Mouse (Mus musculus): ENCODE results near the gene Grm8.

The Grm8 gene

DNA sequence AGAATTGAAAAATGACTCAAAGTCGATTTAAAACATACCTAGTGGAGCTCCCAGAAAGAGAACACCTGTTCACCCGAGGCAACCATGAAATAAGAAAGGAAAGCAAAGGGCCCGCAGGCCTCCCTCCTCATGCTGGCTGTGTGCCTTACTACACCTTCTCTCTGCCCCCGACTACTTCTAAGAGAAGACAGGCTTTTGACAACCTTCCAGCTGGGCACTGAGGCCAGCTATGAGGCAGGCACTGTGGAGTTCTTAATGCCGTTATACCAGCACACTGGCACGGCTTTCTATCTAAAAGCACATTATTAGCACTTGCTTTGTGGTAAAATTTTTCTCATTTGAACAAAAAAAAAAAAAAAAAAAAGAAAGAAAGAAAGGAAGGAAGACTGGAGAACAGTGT, 589.5 kb downstream of the Grm8 start:
- no peak for DNase-seq

- DNase-seq, result no peak
Observed at GRCm38 (mm10) chr6:27517620-27518019, 617.4 kb downstream of the Grm8 start.

DNA sequence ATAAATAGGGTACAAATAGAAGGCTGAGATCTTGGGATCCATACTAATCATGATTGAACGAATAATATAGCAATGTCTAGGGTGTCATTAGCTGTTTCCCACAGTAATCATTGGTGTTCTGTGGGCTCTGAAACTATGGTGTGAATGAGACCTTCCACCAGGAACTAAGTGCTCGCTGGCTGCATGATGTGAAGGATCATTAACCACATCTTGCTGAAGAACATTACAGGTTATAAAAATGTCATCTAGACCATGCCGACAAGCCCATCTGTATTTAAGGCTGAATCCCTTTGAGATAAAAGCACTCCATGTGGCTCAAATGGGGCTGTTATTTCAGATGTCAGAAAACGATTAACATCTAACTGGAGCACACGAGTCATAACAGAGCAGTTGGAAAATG, 674.0 kb downstream of the Grm8 start:
- no peak for DNase-seq

DNA sequence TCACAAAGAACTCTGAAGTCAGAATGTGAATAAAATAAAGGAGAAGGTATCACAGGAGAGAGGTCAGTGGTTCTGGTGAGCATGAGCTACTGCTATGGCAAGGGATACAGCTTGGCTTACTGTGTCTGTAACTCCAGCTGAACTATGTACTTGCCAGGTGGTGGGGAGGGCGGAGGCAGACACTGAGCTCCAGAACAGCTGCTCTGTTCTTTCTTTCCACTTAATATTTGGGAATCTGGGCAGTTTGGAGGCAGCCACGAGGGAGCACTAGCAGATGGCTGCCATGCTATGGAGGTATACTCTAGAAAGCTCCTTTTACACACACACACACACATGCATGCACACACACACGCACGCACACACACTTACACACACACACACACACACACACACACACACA, 726.5 kb downstream of the Grm8 start:
- DNase-seq, result no peak

GRCm38 (mm10) chr6:27372416-27372815, 762.6 kb downstream of the Grm8 start:
- DNase-seq, result no peak

DNA sequence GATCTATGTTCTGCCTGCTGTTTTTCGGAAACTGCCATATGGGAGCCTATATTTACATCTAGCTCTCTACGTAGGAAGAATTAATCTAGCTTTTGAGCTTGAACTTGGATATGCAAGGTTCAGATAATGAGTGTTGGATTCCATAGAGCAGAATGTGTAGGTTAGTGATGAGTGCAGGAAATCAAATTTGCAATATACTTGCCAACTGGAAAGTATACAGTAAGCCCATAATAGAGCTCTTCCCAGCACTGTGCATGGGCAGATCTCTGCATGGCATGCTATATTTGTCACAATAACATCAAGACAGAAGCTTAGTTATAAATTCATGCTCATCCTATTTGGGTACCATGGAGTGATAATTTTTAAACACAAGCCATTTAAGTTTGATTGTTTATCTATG, 763.9 kb downstream of the Grm8 start:
- no peak for DNase-seq

DNA sequence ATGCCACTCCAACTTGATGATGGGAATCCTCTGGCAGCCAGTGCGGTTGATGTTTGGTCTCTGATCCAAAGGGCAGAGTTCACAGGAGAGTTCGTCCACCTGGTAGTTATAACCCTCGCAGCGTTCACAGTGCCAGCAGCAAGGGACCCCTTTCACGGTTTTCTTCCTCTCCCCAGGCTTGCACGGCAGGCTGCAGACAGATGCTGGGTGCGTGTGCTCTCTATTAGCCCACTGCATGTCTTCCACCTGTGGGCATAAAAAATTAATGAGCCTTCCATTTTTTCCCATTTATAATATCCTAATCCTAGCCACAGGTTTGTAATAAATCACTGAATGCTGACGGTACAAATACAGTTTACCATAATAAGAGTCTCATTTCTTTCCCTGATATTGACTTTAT, 771.2 kb downstream of the Grm8 start:
- no peak for DNase-seq

DNA sequence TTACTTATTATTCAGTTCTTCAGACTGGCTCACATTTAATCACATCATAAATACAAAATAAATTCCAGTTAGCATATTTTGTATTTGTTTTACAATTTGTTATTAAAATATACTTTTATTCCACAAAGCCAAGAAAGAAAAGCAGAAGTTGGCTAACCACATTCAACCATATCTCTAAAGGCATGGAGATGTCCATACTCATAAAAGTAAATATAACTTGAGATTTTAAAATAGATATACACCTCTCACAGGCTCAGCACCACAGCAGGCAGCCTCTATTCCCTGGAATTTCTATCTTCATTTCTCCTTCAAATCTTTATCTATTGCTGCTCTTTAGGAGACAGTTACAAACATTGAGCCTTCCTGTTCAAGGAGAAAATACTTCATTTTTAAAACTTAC, 774.5 kb downstream of the Grm8 start:
- no peak for DNase-seq

DNA sequence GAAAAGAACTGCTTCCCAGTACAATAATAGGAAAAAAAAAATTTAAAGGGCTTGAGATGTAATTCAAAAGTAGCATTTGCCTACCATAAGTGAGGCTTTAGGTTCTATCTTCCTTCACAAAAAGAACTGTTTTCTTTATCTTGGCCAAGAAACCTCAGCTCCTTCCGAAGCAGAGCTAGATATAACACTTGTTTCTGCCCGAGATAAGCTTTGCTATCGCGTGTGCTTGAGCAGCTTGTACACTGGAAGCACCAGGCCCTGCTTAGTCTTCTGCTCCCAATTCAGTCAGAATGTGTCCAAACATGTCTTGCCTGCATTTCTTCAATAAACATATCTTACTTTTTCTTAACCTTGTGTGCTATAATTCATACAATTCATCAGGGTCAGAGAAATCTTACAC, 783.8 kb downstream of the Grm8 start:
- DNase-seq, result no peak

GRCm38 (mm10) chr6:27348272-27348671, 786.7 kb downstream of the Grm8 start:
- no peak for DNase-seq

DNA sequence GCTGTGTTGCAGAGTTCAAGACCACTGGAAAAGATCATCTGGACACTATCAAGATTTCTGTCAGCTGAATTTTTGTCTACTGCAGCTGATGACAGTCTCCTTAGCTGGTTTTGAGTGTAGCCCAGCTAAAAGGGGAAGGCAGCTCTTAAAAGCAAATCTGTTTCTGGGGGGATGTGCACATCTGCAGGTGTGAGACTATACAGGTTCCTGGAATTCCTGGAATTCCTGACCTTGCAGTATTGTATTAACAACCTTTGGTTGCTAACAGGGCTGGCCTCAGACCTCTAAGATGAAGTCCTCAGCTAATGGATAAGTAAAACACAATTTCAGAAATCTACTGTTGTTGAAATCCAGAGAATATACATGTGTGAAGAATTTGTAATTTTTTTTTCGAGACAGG, 788.7 kb downstream of the Grm8 start:
- DNase-seq, result no peak

GRCm38 (mm10) chr6:27340131-27340530, 794.8 kb downstream of the Grm8 start:
- no peak for DNase-seq

GRCm38 (mm10) chr6:27318575-27318974, 816.4 kb downstream of the Grm8 start:
- no peak for DNase-seq

DNA sequence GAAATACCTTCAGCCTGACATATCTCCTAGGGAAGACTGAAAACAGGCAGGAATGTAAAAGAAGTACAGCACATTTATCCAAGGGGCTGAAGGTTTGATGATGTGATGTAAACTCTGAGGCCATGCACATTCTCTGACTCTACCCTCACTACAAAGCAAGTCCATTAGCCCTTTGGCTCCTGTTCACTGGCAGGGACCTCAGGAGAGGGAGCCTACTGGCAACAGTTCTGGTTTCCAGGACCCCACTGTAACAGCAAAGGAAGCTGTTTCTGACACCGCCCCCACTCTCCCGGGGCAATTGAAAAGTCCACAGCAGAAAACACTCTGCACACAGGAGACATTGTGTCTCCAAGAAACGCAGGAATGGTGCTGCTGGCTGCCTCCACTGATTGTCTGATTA, 817.6 kb downstream of the Grm8 start:
- DNase-seq, result no peak

DNA sequence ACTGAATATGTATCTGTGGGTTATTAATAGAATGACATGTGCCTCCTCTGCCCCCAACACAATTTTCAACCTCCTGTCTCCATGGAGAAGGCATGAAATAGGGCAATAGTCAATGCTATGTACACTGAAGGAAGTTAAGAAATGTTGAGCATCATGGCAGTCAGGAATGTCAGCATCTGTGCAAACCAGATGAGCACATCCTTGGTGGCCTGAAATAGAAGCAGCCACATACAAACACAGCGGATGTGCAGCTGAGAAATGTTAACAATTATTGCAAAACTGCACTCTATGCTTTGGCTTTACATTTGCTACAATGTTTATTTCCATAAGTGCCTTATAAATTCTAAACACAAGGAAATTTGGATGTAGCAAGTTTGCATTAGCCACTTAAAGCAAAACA, 819.0 kb downstream of the Grm8 start:
- DNase-seq, result no peak

- no peak for DNase-seq
Observed at GRCm38 (mm10) chr6:27314273-27315009, 820.5 kb downstream of the Grm8 start.

- no peak for DNase-seq
Observed at GRCm38 (mm10) chr6:27310401-27310800, 824.6 kb downstream of the Grm8 start.

GRCm38 (mm10) chr6:27305351-27305750, 829.6 kb downstream of the Grm8 start:
- no peak for DNase-seq

GRCm38 (mm10) chr6:27264972-27265371, 870.0 kb downstream of the Grm8 start:
- no peak for DNase-seq

DNA sequence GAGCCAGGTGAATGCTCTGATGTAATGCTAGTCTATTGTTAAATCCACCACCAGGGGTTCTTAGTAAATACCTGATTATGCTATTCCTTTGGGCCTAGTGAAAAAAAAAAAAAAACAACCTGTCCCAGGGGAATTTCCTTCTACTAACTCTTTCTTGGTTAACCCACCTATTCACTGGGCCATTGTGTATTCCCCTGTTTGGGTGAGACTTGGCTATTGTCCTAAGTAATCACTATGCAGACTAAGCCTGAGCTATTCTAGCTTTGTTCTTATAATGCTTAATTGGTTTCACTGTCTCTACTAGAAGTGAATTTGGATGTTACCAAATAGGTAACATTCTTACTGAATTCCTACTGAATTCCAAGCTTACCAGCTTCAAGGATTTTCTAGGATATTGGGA, 872.4 kb downstream of the Grm8 start:
- no peak for DNase-seq

DNA sequence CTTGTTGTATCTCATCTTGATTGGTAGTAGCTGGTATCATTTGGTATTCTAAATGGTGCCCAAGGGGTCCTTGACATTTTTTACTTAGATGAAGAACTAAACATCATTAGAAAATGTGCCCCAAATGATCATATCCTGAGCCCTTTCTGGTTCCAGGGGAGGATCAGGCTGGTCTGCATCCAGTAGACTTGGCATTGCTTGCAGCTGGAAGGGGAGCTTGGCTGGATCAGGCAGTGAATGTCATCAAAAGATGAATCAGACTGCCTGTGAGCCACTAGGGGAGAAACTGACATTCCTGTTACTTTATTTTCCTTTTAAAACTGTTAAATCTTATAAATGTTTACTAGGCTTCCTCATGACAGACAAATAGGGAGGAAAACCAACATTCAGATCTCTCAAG, 894.6 kb downstream of the Grm8 start:
- no peak for DNase-seq

DNA sequence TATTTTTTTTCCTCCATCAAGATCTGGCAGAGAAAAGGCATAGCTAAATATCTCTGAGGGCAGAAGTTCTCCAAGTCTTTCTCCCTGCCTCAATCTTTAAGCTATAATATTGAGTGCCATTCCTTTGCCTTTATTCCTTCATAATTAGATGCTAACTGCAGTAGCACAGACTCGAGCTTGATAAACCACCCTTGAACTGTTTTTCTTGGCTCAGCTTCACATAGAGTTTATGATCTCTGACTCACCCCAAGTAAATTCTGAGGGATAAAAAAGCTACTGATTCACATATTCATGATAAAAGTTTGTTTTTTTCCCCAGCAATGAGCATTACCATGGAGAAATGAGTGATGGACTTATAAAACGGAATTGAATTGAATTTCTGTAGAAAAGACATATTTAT, 895.0 kb downstream of the Grm8 start:
- no peak for DNase-seq

All from thymus, postnatal 4 days (tissue).